Mouse (Mus musculus): ENCODE measurements around the gene Gpr142. TPM values are rescaled to one million over a fixed set of nuclear protein-coding genes. Genes with fewer than 3 reads are reported as not detected.

Gpr142 gene
- polyA plus RNA-seq, 1 experiment, result not detected

- H3K4me1 ChIP-seq (ENCODE audit: control insufficient read depth, insufficient read depth, insufficient read length, low read length), result no peaks in the 10 kb centered on the region
- no peak overlapping the region for H3K4me3 ChIP-seq (ENCODE audit: insufficient read depth, low read depth, low read length)
- no peak overlapping the region for H3K27ac ChIP-seq (replicated peaks; ENCODE audit: low read depth, low read length)
These were observed 16.3 kb downstream of the Gpr142 start for GRCm38 (mm10) chr11:114814873-114815592.

GRCm38 (mm10) chr11:114816934-114817333 lies 18.2 kb downstream of the Gpr142 start:
- Histone ChIP-seq H3K4me3 (ENCODE audit: insufficient read depth, low read depth, low read length) (no peak overlapping the region), H3K27ac (replicated peaks; ENCODE audit: low read depth, low read length) (no peak overlapping the region), H3K4me1 (ENCODE audit: control insufficient read depth, insufficient read depth, insufficient read length, low read length) (no peaks in the 10 kb centered on the region)

- Histone ChIP-seq H3K4me1 (ENCODE audit: control insufficient read depth, insufficient read depth, insufficient read length, low read length) (no peaks in the 10 kb centered on the region), H3K4me3 (ENCODE audit: insufficient read depth, low read depth, low read length) (no peak overlapping the region), H3K27ac (replicated peaks; ENCODE audit: low read depth, low read length) (no peak overlapping the region)
These were observed 19.5 kb downstream of the Gpr142 start for GRCm38 (mm10) chr11:114818185-114818584.

- H3K4me1 ChIP-seq (ENCODE audit: control insufficient read depth, insufficient read depth, insufficient read length, low read length), result no peaks in the 10 kb centered on the region
- no peak overlapping the region for H3K4me3 ChIP-seq (ENCODE audit: insufficient read depth, low read depth, low read length)
- no peak overlapping the region for H3K27ac ChIP-seq (replicated peaks; ENCODE audit: low read depth, low read length)
These were observed 20.4 kb downstream of the Gpr142 start for GRCm38 (mm10) chr11:114819110-114819509.

GRCm38 (mm10) chr11:114820444-114820843 lies 21.7 kb downstream of the Gpr142 start:
- Histone ChIP-seq H3K4me3 (ENCODE audit: insufficient read depth, low read depth, low read length) (no peak overlapping the region), H3K4me1 (ENCODE audit: control insufficient read depth, insufficient read depth, insufficient read length, low read length) (no peaks in the 10 kb centered on the region), H3K27ac (replicated peaks; ENCODE audit: low read depth, low read length) (no peak overlapping the region)

GRCm38 (mm10) chr11:114821325-114821724 lies 22.6 kb downstream of the Gpr142 start:
- H3K4me3 ChIP-seq (ENCODE audit: insufficient read depth, low read depth, low read length), result no peak overlapping the region
- H3K4me1 ChIP-seq (ENCODE audit: control insufficient read depth, insufficient read depth, insufficient read length, low read length), result no peaks in the 10 kb centered on the region
- no peak overlapping the region for H3K27ac ChIP-seq (replicated peaks; ENCODE audit: low read depth, low read length)

GRCm38 (mm10) chr11:114822727-114823126 lies 24.0 kb downstream of the Gpr142 start:
- Histone ChIP-seq H3K4me3 (ENCODE audit: insufficient read depth, low read depth, low read length) (no peak overlapping the region), H3K4me1 (ENCODE audit: control insufficient read depth, insufficient read depth, insufficient read length, low read length) (no peaks in the 10 kb centered on the region), H3K27ac (replicated peaks; ENCODE audit: low read depth, low read length) (0 out of 2 replicates have a peak overlapping the region, but pooled peaks have one; percentile 21)

GRCm38 (mm10) chr11:114823199-114823725 lies 24.5 kb downstream of the Gpr142 start:
- Histone ChIP-seq H3K27ac (replicated peaks; ENCODE audit: low read depth, low read length) (0 out of 2 replicates have a peak overlapping the region, but pooled peaks have one; percentile 21), H3K4me3 (ENCODE audit: insufficient read depth, low read depth, low read length) (no peak overlapping the region)

GRCm38 (mm10) chr11:114826686-114827085 lies 28.0 kb downstream of the Gpr142 start:
- Histone ChIP-seq H3K27ac (replicated peaks; ENCODE audit: low read depth, low read length) (no peak overlapping the region), H3K4me3 (ENCODE audit: insufficient read depth, low read depth, low read length) (no peak overlapping the region), H3K4me1 (ENCODE audit: control insufficient read depth, insufficient read depth, insufficient read length, low read length) (no peaks in the 10 kb centered on the region)

More at GRCm38 (mm10) chr11:114823199-114823725, 24.5 kb downstream of the Gpr142 start:
- H3K4me1 ChIP-seq (ENCODE audit: control insufficient read depth, insufficient read depth, insufficient read length, low read length), result no peaks in the 10 kb centered on the region

- Histone ChIP-seq H3K4me1 (ENCODE audit: control insufficient read depth, insufficient read depth, insufficient read length, low read length) (no peaks in the 10 kb centered on the region), H3K27ac (replicated peaks; ENCODE audit: low read depth, low read length) (no peak overlapping the region), H3K4me3 (ENCODE audit: insufficient read depth, low read depth, low read length) (no peak overlapping the region; the same call in 1 of the 2 replicates)
These were observed 31.0 kb downstream of the Gpr142 start for GRCm38 (mm10) chr11:114829499-114830432.

GRCm38 (mm10) chr11:114830433-114830773 lies 31.7 kb downstream of the Gpr142 start:
- Histone ChIP-seq H3K27ac (replicated peaks; ENCODE audit: low read depth, low read length) (no peak overlapping the region), H3K4me1 (ENCODE audit: control insufficient read depth, insufficient read depth, insufficient read length, low read length) (no peaks in the 10 kb centered on the region), H3K4me3 (ENCODE audit: insufficient read depth, low read depth, low read length) (no peak overlapping the region)

- Histone ChIP-seq H3K4me3 (ENCODE audit: insufficient read depth, low read depth, low read length) (no peak overlapping the region), H3K4me1 (ENCODE audit: control insufficient read depth, insufficient read depth, insufficient read length, low read length) (0 out of 2 replicates have a peak, but pooled peaks cover 2% of the 10 kb centered on the region), H3K27ac (replicated peaks; ENCODE audit: low read depth, low read length) (no peak overlapping the region)
These were observed 34.4 kb downstream of the Gpr142 start for GRCm38 (mm10) chr11:114833166-114833565.

GRCm38 (mm10) chr11:114843818-114844463 lies 45.2 kb downstream of the Gpr142 start:
- Histone ChIP-seq H3K4me3 (ENCODE audit: insufficient read depth, low read depth, low read length) (no peak overlapping the region), H3K4me1 (ENCODE audit: control insufficient read depth, insufficient read depth, insufficient read length, low read length) (no peaks in the 10 kb centered on the region), H3K27ac (replicated peaks; ENCODE audit: low read depth, low read length) (no peak overlapping the region)

- Histone ChIP-seq H3K4me3 (ENCODE audit: insufficient read depth, low read depth, low read length) (no peak overlapping the region), H3K27ac (replicated peaks; ENCODE audit: low read depth, low read length) (no peak overlapping the region), H3K4me1 (ENCODE audit: control insufficient read depth, insufficient read depth, insufficient read length, low read length) (no peaks in the 10 kb centered on the region)
These were observed 45.9 kb downstream of the Gpr142 start for GRCm38 (mm10) chr11:114844464-114845220.
